Mouse (Mus musculus) bone marrow, adult 2 months (tissue): ENCODE measurements around the gene Elmo2.

Source experiments
- CTCF ChIP-seq: fragments of 200-500 bp; IDR thresholded peaks from 2 replicates; pipeline ENCODE4 v1.5.1; 2011; ENCODE audit warnings: low read length, control low read depth; ENCODE audit not compliant: control insufficient read depth, insufficient read depth
- POLR2A ChIP-seq: fragments of 200-500 bp; IDR thresholded peaks from 2 replicates; pipeline ENCODE4 v1.6.1; 2011; ENCODE audit warnings: low read depth, mild to moderate bottlenecking, control low read depth, low read length, borderline replicate concordance; ENCODE audit not compliant: control insufficient read depth

- TF ChIP-seq POLR2A (no peak), CTCF (no peak)
Measured at GRCm38 (mm10) chr2:165258321-165258720, 68.0 kb downstream of the Elmo2 start.
